Mouse (Mus musculus): ENCODE data around the gene Rab5c.
A peak's percentile ranks its signal among the peaks of the same experiment; 100 is the strongest.

The Rab5c gene

DNA sequence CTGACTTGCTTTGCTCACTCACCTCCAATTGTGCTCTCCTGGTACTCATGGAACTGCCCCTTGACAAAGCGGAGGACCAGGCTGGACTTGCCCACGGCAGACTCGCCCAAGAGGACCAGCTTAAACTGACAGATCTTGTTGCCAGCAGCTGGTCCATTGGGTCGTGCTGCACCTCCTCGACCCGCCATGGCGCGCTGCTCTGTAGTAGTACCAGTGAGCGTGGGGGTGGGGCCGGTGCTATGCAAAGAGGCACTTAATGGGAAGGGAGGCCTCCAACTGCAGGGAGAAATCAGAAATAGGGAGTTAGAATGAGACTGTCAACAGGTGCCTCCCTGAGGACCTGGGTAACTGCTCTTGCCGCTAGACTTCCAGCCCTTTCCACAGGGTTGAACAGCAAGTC, 18.1 kb downstream of the Rab5c start:
- no peak for DNase-seq

DNA sequence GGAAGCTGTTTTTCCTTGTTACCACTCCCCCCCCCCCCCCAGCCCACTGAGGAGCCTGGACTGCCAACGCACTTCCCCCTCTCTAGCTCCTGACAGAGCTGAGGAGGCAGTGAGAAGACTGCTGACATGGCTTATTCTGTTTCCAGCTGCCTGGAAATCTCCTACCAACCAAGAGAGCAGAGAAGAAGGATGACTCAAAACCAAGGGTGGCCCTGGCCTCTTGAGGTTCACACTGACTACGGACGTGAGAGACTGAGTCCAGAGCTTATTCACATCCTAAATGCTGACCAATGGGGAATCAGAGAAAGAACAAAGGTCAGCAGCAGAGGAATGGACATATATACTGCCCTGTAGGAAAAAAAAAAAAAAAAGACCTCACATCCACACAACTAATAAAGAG, 18.7 kb downstream of the Rab5c start:
- no peak for DNase-seq

DNA sequence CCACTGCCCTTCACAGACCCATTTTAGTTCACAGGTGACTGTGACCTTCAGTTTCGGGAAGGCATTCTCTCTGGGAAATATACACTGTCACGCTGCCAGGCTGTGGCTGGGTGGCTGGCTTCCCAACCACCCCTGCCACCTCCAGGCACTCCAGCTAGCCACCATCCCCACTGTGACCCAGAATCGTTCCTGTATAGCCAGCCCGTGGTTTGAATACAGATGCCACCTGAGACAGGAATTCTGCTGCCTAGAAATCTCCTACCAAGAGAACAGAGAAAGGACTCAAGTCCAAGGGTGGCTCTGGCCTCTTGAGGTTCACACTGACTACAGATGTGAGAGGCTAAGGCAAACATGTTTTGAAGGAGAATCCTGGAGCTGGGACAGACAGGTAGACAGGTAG, 19.1 kb downstream of the Rab5c start:
- no peak for DNase-seq

DNA sequence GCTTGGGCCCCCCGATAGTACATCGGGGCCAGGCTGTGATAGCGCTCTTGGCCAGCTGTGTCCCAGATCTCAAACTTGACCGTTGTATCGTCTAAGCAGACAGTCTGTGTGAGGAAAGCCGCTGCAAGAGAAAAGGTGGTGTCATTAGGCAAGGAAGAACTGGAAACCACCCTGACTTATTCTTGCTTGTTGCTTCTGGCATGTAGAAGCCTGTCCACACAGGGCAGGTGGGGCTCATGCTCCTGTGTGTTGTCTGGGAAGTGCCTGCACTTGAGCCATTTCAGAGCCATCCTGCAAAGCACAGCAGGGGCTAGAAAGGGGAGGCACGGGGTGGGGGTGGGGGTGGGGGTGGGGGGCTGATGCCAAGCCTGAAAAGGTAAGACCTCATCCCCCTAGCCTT, 19.6 kb downstream of the Rab5c start:
- DNase-seq, result no peak

DNA sequence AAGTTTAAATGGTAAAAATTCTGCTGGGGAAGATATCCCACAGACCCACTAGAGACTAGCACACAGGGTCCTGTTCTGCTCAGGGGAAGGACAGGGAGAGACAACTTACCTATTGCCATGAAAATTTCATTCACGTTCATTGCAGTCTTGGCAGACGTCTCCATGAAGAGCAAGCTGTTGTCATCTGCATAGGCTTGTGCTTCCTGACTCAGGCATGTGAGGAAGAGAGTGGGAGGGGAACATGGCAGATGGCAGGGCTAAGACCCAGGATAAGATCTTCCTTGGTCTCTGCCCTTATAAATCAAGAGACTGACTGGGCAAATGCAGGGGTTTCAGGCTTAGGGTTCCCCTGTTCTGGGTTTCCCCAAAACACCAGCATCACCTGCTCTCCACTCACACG, 21.4 kb downstream of the Rab5c start:
- DNase-seq, result no peak

DNA sequence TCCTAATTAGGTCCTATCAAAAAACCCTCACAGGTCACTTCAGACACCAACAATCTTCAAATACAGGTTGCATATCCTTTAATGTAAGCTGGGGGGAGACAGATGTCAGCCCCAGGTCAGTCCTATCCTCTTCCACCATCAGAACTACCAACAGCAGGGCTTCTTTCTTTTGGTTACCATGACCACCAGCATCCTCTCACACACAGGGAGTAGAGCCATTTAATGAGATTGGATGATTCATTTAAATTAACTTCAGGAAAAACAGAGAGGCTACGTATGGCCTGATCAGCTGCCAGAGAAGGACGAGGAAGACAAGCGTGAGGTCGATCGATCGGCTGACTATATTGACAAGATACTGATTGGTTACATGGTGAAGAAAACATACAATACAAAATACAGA, 23.1 kb downstream of the Rab5c start:
- DNase-seq, result no peak

DNA sequence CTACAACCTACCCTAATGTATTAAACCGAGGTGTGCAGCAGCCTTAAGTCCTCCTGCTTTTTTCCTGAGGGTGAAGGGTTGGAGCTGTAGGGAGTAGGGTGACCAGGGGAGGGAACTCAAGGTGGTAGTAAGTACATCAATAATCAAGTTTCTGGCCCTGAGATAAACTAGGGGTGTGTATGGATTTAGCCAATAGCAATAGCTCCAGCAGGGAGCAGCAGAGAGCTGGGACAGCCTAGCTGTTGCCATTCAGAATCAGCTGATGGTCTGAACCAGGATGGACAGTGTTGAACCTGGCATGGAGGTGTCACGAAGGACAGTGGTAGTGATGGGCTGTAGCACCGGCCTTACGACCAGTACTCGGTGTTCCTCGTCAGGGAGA, 23.5 kb downstream of the Rab5c start:
- DNase-seq, result peak; percentile 90

DNA sequence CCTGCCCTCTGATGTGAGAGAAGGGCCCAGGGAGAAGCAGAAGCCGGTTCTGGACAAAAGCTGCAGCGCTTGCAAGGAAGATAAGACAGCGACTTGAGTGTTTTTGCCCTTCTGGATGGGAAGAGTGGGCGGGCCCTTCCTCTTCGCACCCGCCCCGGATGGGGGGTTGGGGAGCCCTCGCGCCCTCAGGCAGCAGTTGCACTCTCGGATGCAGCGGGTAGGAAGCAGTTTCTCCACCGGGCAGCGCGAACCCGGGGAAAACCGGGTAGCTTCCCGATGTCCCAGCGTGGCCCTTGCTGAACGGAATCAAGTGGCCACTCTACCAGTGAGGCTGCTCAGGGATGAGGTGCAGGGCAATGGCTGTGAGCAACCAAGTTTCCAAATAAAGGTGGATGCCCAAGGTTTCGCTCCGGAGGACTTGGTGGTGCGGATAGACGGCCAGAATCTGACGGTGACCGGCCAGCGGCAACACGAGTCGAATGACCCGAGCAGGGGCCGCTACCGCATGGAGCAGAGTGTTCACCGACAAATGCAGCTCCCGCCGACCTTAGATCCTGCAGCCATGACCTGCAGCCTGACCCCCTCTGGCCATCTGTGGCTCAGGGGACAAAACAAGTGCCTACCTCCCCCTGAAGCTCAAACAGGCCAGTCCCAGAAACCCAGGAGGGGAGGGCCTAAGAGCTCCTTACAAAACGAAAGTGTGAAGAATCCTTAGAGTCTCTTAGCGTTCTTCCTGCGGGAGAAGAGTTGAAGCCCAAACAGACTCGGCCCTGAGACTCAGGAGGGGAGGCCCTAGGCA, 24.1 kb downstream of the Rab5c start, which contains the start of gene Hspb9:
TSS of gene Hspb9 (plus strand) at position 116 of the 799 bp plus-strand sequence.
- peak; percentile 88 for DNase-seq

DNA sequence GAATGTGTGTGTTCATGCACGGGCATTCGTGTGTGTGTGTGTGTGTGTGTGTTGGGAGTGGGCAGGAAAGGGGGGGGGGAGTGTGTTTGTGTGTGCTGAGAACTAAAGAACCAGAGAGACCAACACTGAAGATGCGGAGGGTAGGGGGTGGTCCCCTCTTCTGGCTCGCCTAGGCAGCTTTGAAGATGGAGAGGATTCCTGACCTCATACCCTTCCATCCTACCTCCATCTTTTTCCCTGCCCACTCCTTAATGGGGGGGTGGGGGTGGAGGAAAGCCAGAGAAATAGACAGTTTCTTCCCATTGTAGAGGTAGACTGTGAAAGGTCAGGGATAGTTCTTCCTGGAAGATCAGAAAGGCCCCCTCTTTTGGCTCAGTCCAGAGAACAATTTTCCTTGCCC, 24.8 kb downstream of the Rab5c start:
- DNase-seq, result no peak

DNA sequence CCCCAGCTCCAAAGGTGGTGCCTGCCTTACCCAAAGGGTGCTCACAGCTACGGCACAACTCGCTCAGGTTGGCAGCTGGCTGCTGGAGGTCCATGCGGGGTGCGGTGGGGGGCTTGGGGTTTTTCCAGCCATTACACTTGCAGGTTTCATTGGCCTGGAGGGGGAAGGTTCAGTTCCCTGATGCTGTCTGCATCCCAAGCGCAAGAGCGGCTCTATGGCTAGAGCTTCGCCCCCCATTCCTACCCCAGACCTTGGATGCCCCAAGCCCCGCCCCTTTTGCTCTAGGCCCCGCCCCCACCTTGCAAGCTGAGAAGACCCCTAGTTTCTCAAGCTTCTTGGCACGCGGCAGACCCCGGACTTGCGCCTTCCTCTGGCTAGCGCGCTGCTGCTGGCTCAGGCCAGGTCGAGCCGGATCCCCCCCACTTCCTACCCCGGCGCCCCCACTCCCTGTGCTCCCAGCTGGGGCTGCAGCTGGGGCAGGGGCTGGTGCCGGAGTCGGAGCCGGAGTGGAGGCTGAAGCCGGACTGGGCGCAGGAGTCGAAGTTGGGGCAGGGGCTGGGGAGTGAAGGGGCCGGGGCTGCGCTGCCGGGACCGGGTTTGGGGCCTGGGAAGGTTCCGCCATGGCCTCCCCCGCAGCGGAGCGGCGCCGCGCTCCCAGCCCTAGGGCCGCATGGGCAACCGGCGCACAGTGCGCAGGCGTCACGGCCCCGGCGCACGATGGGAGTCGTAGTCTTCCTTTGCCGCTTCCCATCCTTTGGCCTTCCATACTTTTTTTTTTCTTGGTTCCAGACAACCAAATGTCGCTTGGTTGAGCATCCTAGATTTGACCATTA, 26.0 kb downstream of the Rab5c start, which contains the start of gene Kat2a:
TSS of gene Kat2a (minus strand) at position 683 of the 833 bp plus-strand sequence.
- DNase-seq, result peak; percentile 90

DNA sequence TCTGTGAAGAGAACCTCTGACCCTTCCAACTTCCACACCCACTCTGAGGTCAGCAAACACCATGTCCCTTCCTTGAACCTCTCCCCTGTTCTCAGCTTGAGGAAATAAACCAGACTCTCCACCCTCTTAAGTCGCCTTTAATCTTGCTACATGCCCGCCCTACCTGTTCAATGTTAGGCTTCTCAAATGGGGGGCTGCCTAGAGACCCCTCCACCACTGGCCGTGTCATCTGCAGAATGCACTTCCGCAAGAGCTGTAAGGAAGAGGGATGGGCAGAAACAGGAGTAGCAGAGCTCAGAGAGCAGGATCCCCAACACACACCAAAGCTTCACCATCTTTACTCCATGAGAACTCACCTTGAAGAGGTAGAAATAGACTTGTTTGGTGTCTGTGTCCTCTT, 27.0 kb downstream of the Rab5c start:
- no peak for DNase-seq

DNA sequence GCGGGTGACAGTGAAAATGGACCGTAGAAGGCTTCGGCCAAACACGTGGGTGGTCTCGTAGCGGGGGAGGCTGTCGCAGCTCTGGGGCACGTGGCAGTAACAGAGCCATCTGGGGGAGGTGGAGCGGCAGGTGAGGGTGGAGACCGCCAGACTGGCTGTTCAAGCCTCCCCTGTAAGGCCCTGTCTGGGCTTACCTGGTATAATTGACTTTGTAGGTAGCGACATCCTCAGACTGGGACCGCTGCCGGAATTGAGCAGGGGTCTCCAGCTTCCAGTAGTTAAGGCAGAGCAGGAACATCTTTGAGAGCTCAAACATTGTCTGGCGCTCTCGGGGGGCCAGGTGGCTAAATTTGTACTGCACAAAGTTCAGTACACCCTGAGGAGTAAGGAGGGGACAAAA, 27.5 kb downstream of the Rab5c start:
- no peak for DNase-seq

DNA sequence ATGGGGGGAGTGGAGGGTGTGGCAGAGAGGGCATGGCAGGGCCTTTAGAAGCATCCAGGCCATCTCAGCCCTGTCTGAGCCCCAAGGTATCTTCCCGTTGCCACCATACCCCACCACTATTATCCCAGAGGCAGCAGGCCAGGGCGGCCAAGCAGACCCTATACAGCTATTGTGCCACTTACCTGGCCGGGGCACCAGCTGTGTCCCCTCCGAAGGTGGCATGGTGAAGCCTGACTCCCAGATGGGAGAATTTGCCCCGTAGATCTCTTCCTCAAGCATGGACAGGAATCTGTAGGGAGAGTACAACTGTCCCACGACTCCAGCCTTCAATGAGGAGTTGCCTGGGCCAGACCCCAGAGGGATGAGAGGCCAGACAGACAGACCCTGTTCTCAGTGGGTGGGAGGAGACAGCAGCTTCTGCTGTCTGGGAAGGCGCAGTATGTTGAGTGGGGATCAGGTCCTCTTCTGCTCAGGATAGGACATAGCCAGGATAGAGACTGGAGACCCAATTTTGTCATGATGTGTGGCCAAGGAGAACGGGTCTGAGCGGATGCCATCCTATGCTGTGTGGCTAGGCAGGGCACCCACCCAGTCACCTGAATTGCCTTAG, 28.7 kb downstream of the Rab5c start:
- no peak for DNase-seq

DNA sequence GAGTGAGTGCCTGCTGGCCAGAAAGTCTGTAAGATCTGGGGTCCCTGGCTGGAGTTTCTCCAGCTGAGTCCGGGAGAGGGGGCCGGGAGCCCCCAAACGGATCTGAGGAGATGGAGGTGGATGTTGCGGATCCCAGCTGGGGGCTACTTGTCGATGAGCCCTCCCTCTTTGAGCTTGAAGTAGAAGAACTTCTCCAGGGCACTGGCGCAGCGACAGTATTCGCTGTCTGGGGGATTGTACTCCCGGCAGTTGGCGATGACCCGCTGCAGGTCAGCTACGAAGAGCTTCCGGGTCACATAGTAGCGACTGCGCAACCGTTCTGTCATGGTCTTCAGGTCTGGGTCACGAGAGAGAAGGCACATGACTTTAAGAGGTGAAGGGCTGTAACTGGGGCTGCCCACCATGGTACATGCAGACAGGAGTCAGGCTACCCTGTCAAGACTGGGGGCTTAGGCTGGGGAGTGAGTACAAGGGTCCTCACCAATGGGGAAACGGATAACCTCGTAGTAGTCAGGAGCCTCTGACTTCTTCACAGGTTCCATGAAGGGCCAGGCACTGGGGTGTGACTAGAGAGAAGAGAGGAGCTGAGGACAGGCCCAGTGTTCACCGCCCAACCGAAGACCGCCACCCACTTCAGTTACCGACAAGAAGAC, 32.8 kb downstream of the Rab5c start:
- no peak for DNase-seq

DNA sequence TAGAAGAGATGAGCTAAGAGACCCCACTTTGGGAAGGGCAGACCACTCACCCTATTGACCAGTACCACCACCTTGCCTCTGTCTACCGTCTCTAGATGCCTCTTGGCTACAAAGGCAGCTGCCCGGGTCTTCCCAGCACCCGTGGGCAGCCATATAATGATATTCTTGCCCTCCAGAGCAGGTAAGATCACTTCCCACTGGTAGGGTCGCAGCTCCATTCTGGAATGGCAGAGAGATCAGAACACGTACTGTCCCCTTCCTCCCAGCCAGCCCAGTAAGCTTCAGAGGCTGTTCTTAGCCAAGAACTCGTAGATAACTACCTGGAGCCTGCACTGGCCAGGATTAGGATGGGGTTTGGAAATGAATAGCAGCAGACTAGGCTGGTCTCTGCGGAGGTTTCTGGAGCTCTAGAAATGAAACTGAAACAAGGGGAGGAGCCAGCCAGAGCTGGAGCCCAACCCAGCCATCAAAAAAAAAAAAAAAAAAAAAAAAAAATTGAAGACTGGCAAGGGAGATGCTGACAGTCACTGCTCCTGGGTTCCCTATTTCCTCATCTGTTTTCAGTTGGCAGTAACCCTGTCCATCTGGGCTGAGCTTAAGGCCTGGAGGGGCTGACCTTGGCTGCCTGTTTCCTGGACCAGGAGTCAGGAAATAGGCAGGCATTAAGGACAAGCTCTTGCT, 34.0 kb downstream of the Rab5c start, which contains the start of gene Dhx58:
TSS of gene Dhx58 (minus strand) at position 421 of the 681 bp plus-strand sequence.
- DNase-seq, result peak; percentile 49

DNA sequence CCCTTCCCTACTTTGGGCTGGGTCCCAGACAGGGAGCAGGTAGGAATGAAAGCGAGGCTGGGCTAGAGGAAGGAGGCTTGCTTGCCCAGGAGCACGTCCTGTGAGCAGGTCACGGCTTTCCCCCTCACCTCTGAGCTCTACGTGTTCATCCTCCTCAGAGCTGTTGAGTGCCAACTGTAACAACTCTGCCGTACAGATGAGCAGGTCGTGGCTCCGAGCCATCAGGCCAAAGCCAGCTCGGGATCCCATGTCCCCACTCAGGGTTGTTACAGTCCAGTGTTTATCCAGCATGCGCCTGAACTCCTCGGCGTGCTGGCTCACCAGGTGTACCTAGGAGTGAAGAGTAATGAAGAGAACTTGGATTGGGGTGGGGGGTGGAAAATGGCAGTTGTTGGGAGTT, 34.6 kb downstream of the Rab5c start:
- no peak for DNase-seq

DNA sequence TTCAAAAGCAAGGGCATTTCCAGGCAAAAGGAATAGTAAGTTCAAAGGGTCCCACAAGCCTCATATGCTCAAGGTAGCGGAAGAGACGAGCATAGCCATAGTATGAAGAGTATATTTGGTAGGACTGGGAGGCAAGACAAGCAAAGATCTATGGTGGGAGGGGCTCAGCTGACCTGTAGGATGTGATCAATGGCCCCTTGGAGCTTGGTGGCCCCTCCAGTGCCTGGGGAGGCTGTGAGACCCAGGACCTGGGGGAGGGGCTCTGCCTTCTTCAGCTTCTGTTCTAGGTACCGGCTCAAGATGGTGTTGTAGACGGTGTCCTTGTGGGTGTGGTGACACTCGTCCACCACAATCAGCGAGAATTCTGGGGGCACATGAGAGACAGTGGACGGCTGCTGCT, 35.1 kb downstream of the Rab5c start:
- DNase-seq, result no peak

DNA sequence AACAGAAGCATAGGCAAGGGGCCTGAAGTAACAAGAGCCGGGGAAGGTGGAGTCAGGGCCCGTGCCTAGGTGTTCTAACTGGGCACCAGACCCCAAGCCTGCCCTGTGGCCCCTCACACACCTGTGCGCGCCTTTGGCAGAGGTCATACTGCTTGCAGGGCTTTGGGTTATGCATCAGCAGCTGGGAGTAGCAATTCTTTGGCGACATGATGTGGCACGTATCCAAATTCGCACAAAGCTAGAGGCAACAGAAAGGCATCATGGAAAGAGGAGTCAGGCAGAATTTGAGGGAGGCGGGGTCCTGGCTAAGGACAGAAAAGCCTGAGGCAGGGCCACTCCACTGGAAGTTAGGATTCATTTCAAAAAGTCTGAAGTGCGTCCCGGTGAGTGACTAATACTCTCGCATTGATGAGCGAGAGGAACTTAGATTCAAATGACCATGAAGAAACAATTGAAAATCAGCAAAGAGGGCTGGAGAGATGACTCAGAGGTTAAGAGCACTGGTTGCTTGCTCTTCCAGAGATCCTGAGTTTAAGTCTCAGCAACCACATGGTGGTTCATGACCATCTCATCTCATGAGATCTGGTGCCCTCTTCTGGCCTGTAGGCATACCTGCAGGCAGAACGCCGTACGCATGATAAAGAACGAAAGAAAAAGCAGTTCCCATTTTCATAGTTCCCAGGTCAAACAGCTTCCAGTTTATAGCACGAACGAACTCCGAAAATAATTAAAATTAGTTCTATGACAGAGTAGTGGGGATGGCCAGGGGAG, 35.7 kb downstream of the Rab5c start:
- DNase-seq, result peak; percentile 85

DNA sequence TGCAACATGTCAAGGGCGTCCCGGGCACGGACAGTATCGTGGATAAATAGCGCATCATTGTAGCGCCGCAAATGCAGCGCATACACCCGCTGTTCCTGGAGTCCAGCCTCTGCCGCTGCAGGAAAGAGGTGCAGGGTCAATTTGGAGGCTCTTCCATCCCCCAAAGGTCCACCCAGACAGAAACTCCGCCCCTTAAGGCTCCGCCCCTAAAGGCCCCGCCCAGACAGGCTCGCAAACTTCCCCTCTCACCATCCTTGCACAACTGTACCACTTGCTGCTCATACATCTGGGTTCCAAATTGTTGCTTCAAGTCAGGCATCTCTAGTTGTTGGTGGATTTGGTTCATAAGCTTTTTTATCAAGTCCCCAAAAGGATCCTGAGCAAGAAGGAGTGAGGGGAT, 36.7 kb downstream of the Rab5c start:
- peak; percentile 89 for DNase-seq

DNA sequence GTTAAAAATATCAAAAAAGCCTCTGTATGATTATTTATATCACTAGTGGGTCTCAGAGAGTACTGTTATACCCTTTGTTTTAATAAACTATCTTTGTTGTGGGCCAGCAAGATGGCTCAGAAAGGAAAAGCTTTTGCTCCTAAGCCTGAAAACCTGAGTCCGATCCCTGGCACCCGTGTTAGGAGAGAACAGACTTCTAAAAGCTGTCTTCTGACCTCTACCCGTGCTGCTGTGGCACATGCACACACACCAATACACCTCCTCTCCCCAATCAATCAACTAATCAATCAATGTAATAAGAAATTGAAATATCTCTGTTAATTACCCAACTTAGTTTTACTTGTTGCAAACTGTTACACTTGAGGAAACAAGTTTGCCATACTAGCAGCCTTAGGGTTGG, 37.3 kb downstream of the Rab5c start:
- DNase-seq, result no peak

DNA sequence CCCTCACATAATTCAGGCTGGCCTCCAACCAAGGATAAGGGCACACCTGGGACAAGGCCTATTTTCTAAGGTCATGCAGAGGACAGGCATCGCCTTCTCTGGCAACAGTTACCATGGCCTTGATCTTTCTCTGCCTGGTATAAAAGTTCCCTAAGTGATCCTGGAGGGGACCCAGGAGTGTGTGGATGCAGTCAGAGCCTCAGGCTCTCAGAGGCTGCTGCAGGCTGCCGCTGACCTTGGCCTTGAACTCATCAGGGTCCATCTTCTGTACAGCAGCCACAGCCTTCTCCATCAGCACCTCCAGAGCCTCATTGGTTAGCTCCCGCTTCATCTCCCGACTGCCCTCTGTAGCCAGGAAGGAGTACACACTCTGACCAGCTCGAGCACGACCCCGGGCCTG, 40.1 kb downstream of the Rab5c start:
- no peak for DNase-seq

DNA sequence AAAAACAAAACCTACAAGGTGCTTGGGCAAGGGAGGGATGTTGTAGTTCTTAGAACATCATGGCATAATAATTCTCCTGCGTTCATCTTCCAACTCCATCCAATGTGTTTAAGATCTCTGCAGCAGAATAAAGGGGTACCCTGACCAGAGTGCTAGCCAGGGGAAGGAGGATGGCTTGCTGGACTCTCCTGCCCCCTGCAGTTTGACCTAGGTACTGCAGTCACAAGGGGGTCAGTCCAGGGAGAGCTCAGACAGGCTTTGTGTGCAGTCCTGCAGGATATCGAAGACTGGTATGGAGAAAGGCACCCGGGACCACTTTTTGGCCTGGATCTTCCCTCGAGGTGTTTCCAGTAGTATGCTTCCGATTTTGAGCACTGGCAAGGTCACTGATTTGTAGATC, 43.1 kb downstream of the Rab5c start:
- DNase-seq, result peak; percentile 87
